Mouse (Mus musculus) forebrain, embryonic 13.5 days (tissue): Measurements from ENCODE around the gene Ifnlr1. TPM values are rescaled to one million over a fixed set of nuclear protein-coding genes. Genes with fewer than 3 reads are reported as not detected.
"Not testable (repeated sequence)": the region's sequence is repeated elsewhere in the genome, so short reads cannot be mapped to it uniquely, and the experiment has no call there.

Experiments
- ATAC-seq: fragments of 200-750 bp; cut with Nextera tagmentation; 2 replicates; pipeline ENCODE4 v1.8.0; 2017
- H3K27ac ChIP-seq: fragments of 300-500 bp; sonication (generic); 2 replicates; pipeline ENCODE4 v1.5.1; 2015; ENCODE audit warnings: inconsistent platforms, mild to moderate bottlenecking, moderate library complexity
- H3K27me3 ChIP-seq: fragments of 300-500 bp; sonication (generic); 2 replicates; pipeline ENCODE4 v1.6.1; 2015; ENCODE audit warnings: mild to moderate bottlenecking, inconsistent platforms
- H3K36me3 ChIP-seq: fragments of 300-500 bp; sonication (generic); 2 replicates; pipeline ENCODE4 v1.6.1; 2015; ENCODE audit warnings: mild to moderate bottlenecking, inconsistent platforms; ENCODE audit not compliant: poor library complexity, severe bottlenecking
- H3K4me1 ChIP-seq: fragments of 300-500 bp; sonication (generic); 2 replicates; pipeline ENCODE4 v1.6.1; 2015; ENCODE audit warnings: inconsistent platforms
- H3K4me2 ChIP-seq: fragments of 300-500 bp; sonication (generic); 2 replicates; pipeline ENCODE4 v1.6.1; 2015; ENCODE audit warnings: inconsistent platforms, mild to moderate bottlenecking, moderate library complexity
- H3K4me3 ChIP-seq: fragments of 300-500 bp; sonication (generic); 2 replicates; pipeline ENCODE4 v1.5.1; 2015; ENCODE audit warnings: mild to moderate bottlenecking, inconsistent platforms
- H3K9ac ChIP-seq: fragments of 300-500 bp; sonication (generic); 2 replicates; pipeline ENCODE4 v1.6.1; 2015; ENCODE audit warnings: mild to moderate bottlenecking, inconsistent platforms
- H3K9me3 ChIP-seq: fragments of 300-500 bp; sonication (generic); replicated peaks from 2 replicates; pipeline ENCODE4 v1.6.1; 2016; ENCODE audit warnings: inconsistent platforms
- WGBS: fragments of 180-500 bp; shearing (Covaris S2); methylation state at CpG from one replicate; pipeline ENCODE4 v1.1.7; 2015; 5-methylcytosine and 5-hydroxymethylcytosine counted together
- polyA plus RNA-seq: library from polyadenylated mRNA; unstranded; fragments of >200 nt; fragmentation: Nextera tagmentation; extraction: Ambion mirVana; gene quantifications from 2 replicates; pipeline ENCODE4 v1.2.1, GENCODE M21; 2015

Gene Ifnlr1
- polyA plus RNA-seq, result 0.13 TPM in 2 replicates

DNA sequence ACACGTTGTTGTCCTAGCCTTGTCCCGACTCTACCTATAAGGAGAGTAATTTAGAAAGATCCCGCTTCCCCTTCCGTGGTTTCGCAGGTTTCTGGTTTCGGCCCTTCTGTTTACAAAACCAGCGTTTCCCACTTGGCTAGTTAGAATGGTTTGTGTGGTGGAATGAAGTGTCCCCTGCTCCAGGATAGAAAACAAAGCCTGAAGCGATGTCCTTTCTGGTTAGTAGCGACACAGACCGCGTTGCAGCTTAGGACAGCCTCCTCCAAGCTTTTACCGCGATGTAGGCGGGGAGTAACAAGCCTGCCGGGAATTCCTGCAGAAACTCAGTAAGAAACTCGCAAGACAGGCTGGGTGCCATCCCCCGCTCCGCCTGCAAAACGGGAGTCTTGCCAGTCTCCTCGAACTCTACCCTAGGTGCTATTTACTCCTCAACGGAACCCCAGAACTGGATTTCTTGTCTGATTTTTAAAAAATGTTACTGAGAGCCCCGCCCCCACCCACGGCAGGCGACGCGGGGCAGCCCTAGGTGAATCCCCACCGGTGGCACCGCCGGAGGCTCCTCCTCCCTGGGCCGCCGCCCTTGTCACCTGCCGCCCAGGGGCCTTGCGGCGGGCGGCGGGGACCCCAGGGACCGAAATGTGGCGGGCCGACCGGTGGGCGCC, at the start of gene Ifnlr1:
TSS of gene Ifnlr1 (plus strand) at position 382 of the 662 bp plus-strand sequence.
- WGBS, result under 1% methylated on average over 41 of the region's 41 CpGs
- peak within 1 kb of the TSS; percentile 80 for H3K4me2 ChIP-seq
- H3K27me3 ChIP-seq, result peaks cover 53% of the 10 kb centered on the region
- H3K4me1 ChIP-seq, result peaks cover 13% of the 10 kb centered on the region
- peak within 1 kb of the TSS; percentile 66 for H3K9ac ChIP-seq
- H3K36me3 ChIP-seq, result no peaks in the 10 kb centered on the region
- H3K9me3 ChIP-seq, result no peaks in the 10 kb centered on the region
- H3K27ac ChIP-seq, result no peak within 1 kb of the TSS
- peak within 1 kb of the TSS; percentile 52 for H3K4me3 ChIP-seq
- no peak for ATAC-seq

DNA sequence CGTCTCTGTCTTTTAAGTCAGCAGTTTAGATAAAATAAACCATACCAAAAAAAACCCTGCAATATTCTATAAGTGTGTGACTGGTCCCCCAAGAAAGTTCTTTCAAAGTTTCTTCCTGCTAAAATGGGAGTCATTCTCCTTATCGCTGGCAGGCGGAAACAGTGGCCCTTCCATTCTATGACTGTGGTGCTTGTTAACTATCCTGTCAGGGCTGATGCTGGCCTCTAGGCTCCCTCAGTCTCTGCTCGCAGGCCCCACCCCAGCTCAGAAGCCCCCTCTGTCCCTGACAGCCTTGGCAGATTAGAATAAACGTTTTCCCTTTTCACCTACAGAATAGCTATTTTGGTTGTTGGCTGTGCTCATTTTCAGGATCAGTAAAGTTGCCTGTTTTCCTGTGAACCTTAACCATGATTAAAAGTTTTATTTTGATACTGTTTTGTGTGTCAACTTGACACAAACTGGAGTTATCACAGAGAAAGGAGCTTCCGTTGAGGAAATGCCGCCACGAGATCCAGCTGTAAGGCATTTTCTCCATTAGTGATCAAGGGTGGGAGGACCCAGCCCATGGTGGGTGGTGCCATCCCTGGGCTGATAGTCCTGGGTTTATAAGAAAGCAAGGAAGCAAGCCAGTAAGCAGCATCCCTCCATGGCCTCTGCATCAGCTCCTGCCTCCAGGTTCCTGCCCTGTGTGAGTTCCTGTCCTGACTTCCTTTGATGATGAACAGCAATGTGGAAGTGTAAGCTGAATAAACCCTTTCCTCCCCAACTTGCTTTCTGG, 44.6 kb upstream of the Ifnlr1 start:
- 81% methylated on average over 8 of the region's 8 CpGs for WGBS
- H3K9me3 ChIP-seq, H3K4me1 ChIP-seq, H3K4me2 ChIP-seq, H3K27ac ChIP-seq, H3K4me3 ChIP-seq, H3K9ac ChIP-seq, H3K27me3 ChIP-seq, H3K36me3 ChIP-seq, ATAC-seq: not testable (repeated sequence)

DNA sequence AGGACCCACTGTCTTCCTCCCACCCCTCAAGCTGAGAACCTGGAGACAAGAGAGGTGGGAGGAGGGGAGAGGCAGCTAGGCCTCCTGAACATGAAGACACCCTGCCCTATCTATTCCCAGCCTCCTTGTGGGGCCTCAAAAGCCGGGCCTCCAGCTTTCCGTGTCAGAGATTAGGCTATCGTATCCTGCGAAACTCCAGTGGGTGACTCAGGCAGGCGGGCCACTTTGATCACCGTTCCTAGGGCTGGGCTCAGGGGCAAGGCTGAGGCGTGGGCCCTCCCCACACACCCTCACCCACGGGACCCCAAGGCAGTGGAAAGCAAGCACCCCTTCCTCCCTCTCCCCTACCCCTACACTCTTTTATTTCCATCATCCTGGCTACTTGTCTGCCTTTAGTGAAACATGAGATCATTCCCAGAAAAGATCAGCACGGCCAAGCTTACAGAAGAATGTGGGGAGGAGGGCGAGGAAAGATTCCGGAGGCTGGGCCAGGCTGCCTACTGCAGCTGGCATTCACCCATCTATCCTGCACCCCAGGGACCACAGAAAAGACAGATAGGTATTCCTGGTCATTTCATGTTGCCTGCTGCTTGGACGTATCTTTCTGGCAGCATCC, 41.0 kb upstream of the Ifnlr1 start:
- H3K36me3 ChIP-seq, result no peaks in the 10 kb centered on the region
- no peaks in the 10 kb centered on the region for H3K9me3 ChIP-seq
- H3K4me3 ChIP-seq, result no peak overlapping the region
- H3K27ac ChIP-seq, result no peak overlapping the region
- 81% methylated on average over 12 of the region's 12 CpGs for WGBS
- no peak overlapping the region for H3K9ac ChIP-seq
- H3K4me2 ChIP-seq, result no peak overlapping the region
- H3K27me3 ChIP-seq, result no peaks in the 10 kb centered on the region
- H3K4me1 ChIP-seq, result no peaks in the 10 kb centered on the region
- ATAC-seq, result no peak

DNA sequence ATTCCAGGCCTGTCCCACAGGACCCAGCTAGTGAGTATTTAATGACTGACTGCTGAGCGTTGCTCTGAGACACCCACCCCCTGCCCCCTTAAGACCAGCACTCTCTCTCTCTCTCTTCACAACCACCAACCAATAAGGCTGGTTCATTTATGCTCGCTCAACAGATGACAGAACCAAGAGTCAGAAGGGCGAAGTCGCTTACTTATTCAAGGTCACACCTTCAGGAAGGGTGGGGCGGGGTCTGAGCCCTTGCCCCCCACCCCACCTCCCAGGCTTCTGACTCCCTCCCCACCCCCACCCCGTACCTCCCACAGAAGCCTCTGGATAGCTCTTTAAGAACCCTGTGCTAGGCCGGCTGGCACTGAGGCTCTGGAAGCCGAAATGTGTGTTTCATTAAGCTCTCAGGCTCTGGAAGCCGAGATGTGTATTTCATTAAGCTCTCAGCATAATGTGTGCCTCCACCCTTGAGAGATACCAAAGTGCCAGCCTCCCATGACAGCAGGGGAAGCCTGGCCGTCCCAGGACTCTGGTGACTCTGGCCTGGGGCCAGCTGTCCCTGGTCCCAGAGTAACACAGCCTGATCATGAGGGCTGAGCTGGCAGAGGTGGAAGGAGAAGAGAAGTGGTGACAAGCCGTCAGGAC, 33.0 kb upstream of the Ifnlr1 start:
- Histone ChIP-seq H3K9ac (no peak overlapping the region), H3K4me1 (peaks cover 17% of the 10 kb centered on the region), H3K9me3 (no peaks in the 10 kb centered on the region), H3K4me2 (no peak overlapping the region), H3K36me3 (no peaks in the 10 kb centered on the region), H3K27ac (no peak overlapping the region), H3K4me3 (no peak overlapping the region), H3K27me3 (no peaks in the 10 kb centered on the region)
- WGBS, result 66% methylated on average over 11 of the region's 11 CpGs
- no peak for ATAC-seq

DNA sequence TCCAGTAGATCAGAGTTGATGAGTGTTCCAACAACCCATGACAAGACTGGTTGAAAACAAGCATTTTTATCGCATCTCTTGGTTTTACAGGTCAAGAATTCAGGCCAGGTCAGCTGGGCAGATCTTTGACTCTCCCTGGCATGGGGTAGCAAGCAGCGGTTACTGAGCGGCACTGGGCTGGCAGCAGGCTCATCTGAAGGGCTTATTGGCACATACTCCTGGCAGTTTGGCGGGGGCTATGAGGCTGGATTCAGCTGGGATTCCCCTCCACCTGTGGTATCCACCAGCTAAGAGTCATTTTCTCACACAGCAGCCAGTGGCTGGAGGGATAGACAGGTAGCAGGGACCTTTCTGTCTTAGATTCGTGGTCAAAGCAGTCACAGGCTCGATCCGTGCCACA, 32.1 kb upstream of the Ifnlr1 start:
- Histone ChIP-seq H3K4me1 (peaks cover 17% of the 10 kb centered on the region), H3K27ac (no peak overlapping the region), H3K9me3 (no peaks in the 10 kb centered on the region), H3K27me3 (no peaks in the 10 kb centered on the region), H3K36me3 (no peaks in the 10 kb centered on the region), H3K4me2 (no peak overlapping the region), H3K9ac (no peak overlapping the region), H3K4me3 (no peak overlapping the region)
- no peak for ATAC-seq
- WGBS, result 95% methylated on average over 7 of the region's 7 CpGs

DNA sequence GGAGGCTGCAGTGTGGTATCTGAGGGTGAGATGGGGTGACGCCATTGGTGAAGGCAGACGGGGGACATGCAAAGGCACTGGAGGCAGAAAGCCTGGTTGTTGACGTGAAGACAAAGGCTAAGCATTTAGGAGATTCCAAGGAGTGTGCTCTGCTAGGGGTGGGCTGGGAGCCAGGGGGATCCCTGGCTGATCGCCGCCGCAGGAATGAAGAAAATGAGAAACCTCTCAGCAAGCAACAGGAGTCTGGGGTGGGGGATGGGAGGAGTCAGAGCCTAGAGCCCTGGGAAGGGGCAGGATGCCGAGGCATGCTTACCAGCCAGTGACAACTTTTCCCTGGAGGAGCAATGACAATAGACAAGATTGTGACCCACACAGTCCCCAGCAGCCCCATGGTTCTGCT, 30.6 kb upstream of the Ifnlr1 start:
- Histone ChIP-seq H3K36me3 (no peaks in the 10 kb centered on the region), H3K27me3 (no peaks in the 10 kb centered on the region), H3K4me1 (peaks cover 17% of the 10 kb centered on the region), H3K9me3 (no peaks in the 10 kb centered on the region), H3K4me2 (no peak overlapping the region), H3K27ac (no peak overlapping the region), H3K9ac (no peak overlapping the region), H3K4me3 (no peak overlapping the region)
- ATAC-seq, result no peak
- 19% methylated on average over 7 of the region's 7 CpGs for WGBS

DNA sequence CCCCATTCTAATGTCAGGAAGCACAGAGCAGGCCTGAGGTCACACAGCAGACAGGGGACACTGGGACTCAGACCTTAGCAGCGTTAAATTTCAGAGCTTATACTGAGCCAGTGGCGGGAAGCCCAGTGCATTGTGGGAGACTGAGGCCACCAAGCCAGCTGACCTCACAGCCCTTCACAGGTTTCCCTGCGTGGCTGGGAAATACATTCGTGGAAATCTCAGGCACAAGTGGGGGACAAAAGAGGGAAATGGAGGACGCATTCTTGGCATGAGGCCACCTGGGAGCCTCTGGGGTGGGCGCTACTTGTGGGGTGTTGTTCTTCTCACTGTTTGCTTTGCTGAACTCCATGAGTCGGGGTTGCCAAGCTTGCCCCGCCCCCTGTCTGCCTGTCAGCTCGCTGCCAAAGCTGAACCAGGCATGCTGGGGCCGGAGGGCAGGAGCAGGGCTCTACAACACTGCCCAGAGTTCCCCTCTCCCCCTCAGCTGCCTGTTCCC, 29.9 kb upstream of the Ifnlr1 start:
- no peaks in the 10 kb centered on the region for H3K27me3 ChIP-seq
- no peak overlapping the region for H3K27ac ChIP-seq
- 23% methylated on average over 10 of the region's 10 CpGs for WGBS
- no peak overlapping the region for H3K4me3 ChIP-seq
- peak overlapping the region; percentile 35 for H3K4me2 ChIP-seq
- H3K4me1 ChIP-seq, result peaks cover 17% of the 10 kb centered on the region
- H3K36me3 ChIP-seq, result no peaks in the 10 kb centered on the region
- ATAC-seq, result peak; percentile 62
- 0 out of 2 replicates have a peak overlapping the region, but pooled peaks have one; percentile 0 for H3K9ac ChIP-seq
- H3K9me3 ChIP-seq, result no peaks in the 10 kb centered on the region

DNA sequence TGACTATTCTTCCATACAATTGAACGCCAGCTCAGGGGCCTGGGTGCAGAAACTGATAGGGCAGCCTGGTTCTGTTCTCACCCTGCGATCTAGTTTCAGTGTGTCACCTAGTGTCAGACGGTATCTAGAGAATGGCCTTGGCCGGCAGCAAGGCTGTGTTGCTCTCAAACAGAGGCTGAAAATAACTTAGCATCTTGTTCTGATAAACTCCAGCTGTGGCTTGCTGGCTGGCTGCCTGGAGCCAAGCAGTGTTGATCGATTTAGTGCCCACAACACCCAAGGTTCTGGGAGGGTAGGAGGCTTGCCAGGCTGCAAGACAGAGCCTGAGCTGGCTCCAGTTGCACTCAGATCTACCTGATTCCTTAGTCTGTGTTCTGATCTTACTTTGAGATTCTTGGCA, 27.6 kb upstream of the Ifnlr1 start:
- Histone ChIP-seq H3K36me3 (no peaks in the 10 kb centered on the region), H3K4me1 (peaks cover 17% of the 10 kb centered on the region), H3K27me3 (no peaks in the 10 kb centered on the region), H3K27ac (no peak overlapping the region), H3K4me3 (no peak overlapping the region), H3K9ac (no peak overlapping the region), H3K4me2 (no peak overlapping the region), H3K9me3 (no peaks in the 10 kb centered on the region)
- WGBS, result 74% methylated on average over 5 of the region's 5 CpGs
- no peak for ATAC-seq

DNA sequence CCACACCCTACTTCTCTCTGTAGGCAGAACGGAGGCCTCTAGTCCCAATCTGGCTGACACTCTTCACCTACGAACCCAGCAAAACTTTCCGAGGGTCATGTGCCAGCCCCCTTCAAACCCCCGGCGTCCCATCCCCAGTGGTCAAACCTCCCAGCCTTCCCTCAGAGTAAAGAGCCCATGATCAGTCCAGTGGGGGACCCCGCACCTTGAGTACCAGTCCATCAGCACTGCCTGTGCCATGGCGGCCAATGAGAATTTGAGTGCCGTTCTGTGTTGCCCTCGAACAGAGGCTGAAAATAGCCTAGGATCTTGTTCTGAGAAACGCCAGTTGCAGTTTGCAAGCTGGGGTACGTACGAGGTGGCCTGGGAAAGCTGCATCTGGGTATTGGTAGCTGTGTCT, 27.2 kb upstream of the Ifnlr1 start:
- no peak overlapping the region for H3K4me3 ChIP-seq
- no peak for ATAC-seq
- 87% methylated on average over 12 of the region's 12 CpGs for WGBS
- H3K27ac ChIP-seq, result no peak overlapping the region
- H3K27me3 ChIP-seq, result no peaks in the 10 kb centered on the region
- H3K36me3 ChIP-seq, result no peaks in the 10 kb centered on the region
- H3K4me1 ChIP-seq, result peaks cover 17% of the 10 kb centered on the region
- H3K9me3 ChIP-seq, result no peaks in the 10 kb centered on the region
- H3K9ac ChIP-seq, result no peak overlapping the region
- H3K4me2 ChIP-seq, result no peak overlapping the region

DNA sequence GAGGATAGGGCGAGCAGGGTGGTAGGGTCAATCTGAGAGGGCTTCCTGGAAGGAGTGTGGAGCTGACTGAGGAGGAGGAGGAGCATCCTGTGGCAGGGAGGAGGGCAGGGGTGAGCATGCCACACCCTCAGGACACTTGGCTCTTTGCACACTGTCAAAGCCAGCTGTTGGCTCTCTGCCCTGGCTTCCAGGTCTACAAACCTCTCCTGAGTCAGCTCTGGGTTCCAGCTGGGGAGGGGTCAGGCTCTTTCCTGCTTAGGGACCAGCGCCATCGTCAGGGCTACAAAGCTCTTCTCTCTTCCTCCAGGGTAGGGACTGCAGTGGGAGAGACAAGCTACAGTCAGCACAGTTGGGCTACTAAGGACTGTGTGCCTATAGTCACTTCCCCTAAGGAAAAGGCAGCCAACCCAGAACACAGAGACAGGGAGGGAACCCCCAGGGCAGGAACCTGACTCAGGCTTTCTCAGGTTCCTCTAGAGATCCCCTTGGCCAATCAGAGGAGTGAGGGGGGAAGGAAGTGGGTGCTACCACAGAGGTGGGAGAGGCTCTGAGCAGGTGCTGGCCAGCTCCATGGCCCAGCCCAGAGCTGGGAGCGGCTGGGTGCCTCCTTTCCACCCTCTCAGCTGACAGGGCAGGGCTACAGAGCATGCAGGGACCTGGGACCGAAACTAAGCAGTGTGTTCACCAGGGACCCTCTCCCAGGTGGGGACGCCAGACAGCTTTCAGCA, 24.8 kb upstream of the Ifnlr1 start:
- Histone ChIP-seq H3K36me3 (no peaks in the 10 kb centered on the region), H3K4me1 (peaks cover 4% of the 10 kb centered on the region), H3K4me3 (no peak overlapping the region), H3K9ac (no peak overlapping the region), H3K9me3 (no peaks in the 10 kb centered on the region), H3K27me3 (no peaks in the 10 kb centered on the region), H3K27ac (no peak overlapping the region), H3K4me2 (no peak overlapping the region)
- no peak for ATAC-seq
- 59% methylated on average over 6 of the region's 6 CpGs for WGBS

DNA sequence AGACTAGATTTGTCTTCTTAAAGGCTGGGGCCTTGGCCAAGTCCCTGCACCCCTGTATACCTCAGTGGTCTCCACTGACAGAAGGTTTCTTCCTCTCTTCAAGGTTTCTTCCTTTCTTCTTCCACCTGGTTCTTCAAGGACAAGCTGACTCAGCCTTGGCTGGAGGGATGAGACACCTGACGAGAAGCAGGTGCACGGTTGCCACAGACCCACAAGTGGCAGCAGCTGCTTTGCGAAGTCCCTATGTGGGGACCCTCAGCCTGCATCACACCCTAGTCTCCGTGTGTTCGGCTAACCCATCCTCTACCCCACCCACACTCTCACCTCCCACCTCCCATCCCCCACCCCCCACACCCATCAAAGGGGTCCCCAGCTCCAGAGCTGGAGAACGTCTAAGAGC, 24.1 kb upstream of the Ifnlr1 start:
- no peak for ATAC-seq
- Histone ChIP-seq H3K27me3 (no peaks in the 10 kb centered on the region), H3K27ac (no peak overlapping the region), H3K9ac (no peak overlapping the region), H3K36me3 (no peaks in the 10 kb centered on the region), H3K9me3 (no peaks in the 10 kb centered on the region), H3K4me1 (no peaks in the 10 kb centered on the region), H3K4me3 (no peak overlapping the region), H3K4me2 (no peak overlapping the region)
- WGBS, result 84% methylated on average over 6 of the region's 6 CpGs
